24 mouse cellular contexts compared by ENCODE assay signal in the genomic region with DNA sequence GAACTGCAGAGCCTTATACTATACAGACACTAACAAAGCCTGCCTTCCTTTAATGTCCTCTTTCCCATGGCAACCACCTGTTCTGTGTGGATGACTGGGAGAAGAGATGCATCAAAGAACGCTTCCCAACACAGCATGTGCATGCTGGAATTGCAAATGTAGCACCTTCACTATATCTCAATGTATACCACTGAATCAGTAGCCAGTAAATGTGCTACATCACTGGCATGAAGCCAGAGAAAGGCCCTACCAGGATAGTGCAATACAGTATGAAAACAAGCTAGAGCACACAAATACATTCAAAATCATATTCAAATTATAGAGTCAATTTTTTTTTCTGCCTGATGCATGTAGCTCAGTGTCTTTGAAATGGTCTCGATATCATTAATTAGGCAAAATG. TPM values are rescaled to one million over a fixed set of nuclear protein-coding genes. Genes with fewer than 3 reads are reported as not detected.
"Had no signal": no experiment of that assay in that cellular context is flagged by ENCODE, and none has a peak within 500 bp of the region (broad histone marks: within the 10 kb centered on the region; RNA-seq: fewer than 3 reads in every experiment).

No protein-coding gene starts in this region.

- H3K4me3 ChIP-seq: heart, adult 2 months; heart, embryonic 13.5 days; heart, embryonic 15.5 days; hindbrain, embryonic 13.5 days; hindbrain, embryonic 15.5 days; kidney, embryonic 15.5 days; limb, embryonic 13.5 days; limb, embryonic 15.5 days had no signal

- H3K36me3 ChIP-seq: heart, embryonic 13.5 days; heart, embryonic 15.5 days; hindbrain, embryonic 13.5 days; hindbrain, embryonic 15.5 days; kidney, embryonic 15.5 days; limb, embryonic 13.5 days; limb, embryonic 15.5 days had no signal

- H3K9ac ChIP-seq: heart, embryonic 13.5 days; heart, embryonic 15.5 days; hindbrain, embryonic 13.5 days; hindbrain, embryonic 15.5 days; kidney, embryonic 15.5 days; limb, embryonic 13.5 days; limb, embryonic 15.5 days had no signal

- H3K9me3 ChIP-seq: heart, embryonic 13.5 days; heart, embryonic 15.5 days; hindbrain, embryonic 13.5 days; hindbrain, embryonic 15.5 days; kidney, embryonic 15.5 days; limb, embryonic 13.5 days; limb, embryonic 15.5 days had no signal

- H3K27ac ChIP-seq: heart, adult 2 months; heart, embryonic 13.5 days; heart, embryonic 15.5 days; hindbrain, embryonic 13.5 days; hindbrain, embryonic 15.5 days; kidney, embryonic 15.5 days; kidney, postnatal 0 days; limb, embryonic 13.5 days; limb, embryonic 15.5 days had no signal

- H3K4me1 ChIP-seq: heart, embryonic 13.5 days; heart, embryonic 15.5 days; hindbrain, embryonic 13.5 days; hindbrain, embryonic 15.5 days; kidney, embryonic 15.5 days; limb, embryonic 13.5 days; limb, embryonic 15.5 days had no signal

- ATAC-seq: intestine, embryonic 16.5 days had no signal

- H3K4me2 ChIP-seq: heart, embryonic 11.5 days; heart, embryonic 13.5 days; heart, embryonic 15.5 days; hindbrain, embryonic 13.5 days; hindbrain, embryonic 15.5 days; kidney, embryonic 15.5 days; limb, embryonic 13.5 days; limb, embryonic 15.5 days had no signal

- DNase-seq: gastrocnemius, postnatal 14 days; gastrocnemius, postnatal 36 days; heart, adult 11 months; heart, adult 2 months; heart, postnatal 14 days; heart, postnatal 36 days; kidney, adult 11 months; kidney, adult 2 months; kidney, adult 9 months; kidney, postnatal 14 days; kidney, postnatal 36 days; layer of hippocampus, adult 9-11 months; layer of hippocampus, postnatal 36 days; left cerebral cortex, postnatal 4 days had no signal

- H3K27me3 ChIP-seq: heart, embryonic 13.5 days; heart, embryonic 15.5 days; hindbrain, embryonic 13.5 days; hindbrain, embryonic 15.5 days; kidney, embryonic 15.5 days; limb, embryonic 13.5 days; limb, embryonic 15.5 days had no signal

RNA-seq across cellular contexts. Expression of a gene that starts 29.7 kb away (rescaled TPM):
- total RNA-seq: gastrocnemius, postnatal 36 days had no signal
